Mouse (Mus musculus): ENCODE results near the gene Asb4. TPM values are rescaled to one million over a fixed set of nuclear protein-coding genes. Genes with fewer than 3 reads are reported as not detected.

The Asb4 gene
- polyA plus RNA-seq, 1 experiment from 2014 or later, result 2.2 TPM

DNA sequence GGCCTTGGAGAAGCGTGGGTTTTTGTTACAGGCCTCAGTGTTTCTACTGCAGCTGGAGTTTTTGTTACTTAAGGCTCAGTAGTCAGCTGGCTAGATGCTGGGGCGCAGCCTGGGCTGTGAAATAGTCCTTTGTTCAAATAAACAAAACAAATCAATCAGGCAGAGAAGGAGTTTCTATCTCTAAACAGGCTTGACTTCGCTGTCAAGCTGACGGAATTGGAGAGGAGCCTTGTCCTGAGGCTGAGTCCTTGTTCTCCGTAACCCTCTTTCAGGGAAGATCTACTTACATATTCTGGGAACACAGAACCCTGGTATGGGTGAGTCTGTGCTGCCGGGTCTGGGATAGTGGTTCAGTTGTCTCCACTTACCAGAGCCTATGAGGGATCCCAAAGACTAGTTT, 64.4 kb downstream of the Asb4 start:
- Histone ChIP-seq H3K9me3 (ENCODE audit: low read length) (no peaks in the 10 kb centered on the region), H3K36me3 (replicated peaks; ENCODE audit: insufficient read depth, low read length) (no peaks in the 10 kb centered on the region), H3K4me3 (ENCODE audit: low read depth, low read length) (no peak overlapping the region), H3K4me1 (ENCODE audit: insufficient read depth) (peaks cover 5% of the 10 kb centered on the region; the same call in 1 of the 2 replicates), H3K27me3 (ENCODE audit: insufficient read depth, low read length) (no peaks in the 10 kb centered on the region), H3K9ac (replicated peaks) (no peak overlapping the region), H3K4me2 (ENCODE audit: low read depth, low read length) (no peak overlapping the region), H3K27ac (ENCODE audit: low read depth) (no peak overlapping the region)
- 72% methylated on average over 6 of the region's 6 CpGs for WGBS (ENCODE audit: insufficient replicate concordance)
- DNase-seq, result no peak
- no peak for TF ChIP-seq EP300 (IDR thresholded peaks at IDR 0.05; ENCODE audit: low read depth)
- no peak for TF ChIP-seq CTCF (IDR thresholded peaks at IDR 0.05; ENCODE audit: low read depth)
- no peak for ATAC-seq

DNA sequence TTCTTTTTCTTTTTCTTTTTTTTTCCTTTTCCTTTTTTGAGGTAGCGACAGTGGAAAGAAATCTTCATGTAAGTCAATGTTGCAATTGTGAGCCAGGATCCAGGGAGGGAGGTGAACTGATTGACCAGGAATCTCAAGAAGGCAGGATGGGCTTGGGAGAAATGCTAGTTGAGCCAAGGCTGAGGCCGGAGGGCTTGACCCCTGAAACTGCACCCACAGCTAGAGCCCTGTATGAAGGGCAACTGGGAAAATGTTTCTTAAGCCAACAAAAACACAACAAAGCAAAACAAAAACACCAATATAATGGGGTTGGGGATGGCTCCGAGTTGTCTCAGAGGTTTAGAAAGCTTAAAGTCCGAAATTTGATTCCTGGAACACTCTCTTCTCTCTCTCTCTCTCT, 65.2 kb downstream of the Asb4 start:
- H3K4me1 ChIP-seq (ENCODE audit: insufficient read depth), result peaks cover 3% of the 10 kb centered on the region; the same call in 1 of the 2 replicates
- 64% methylated on average over 4 of the region's 4 CpGs for whole genome bisulfite sequencing (ENCODE audit: insufficient replicate concordance)
- H3K27me3 ChIP-seq (ENCODE audit: insufficient read depth, low read length), result no peaks in the 10 kb centered on the region
- DNase-seq (no peak), ATAC-seq (no peak)
- H3K36me3 ChIP-seq (replicated peaks; ENCODE audit: insufficient read depth, low read length), result no peaks in the 10 kb centered on the region
- H3K4me3 ChIP-seq (ENCODE audit: low read depth, low read length), result no peak overlapping the region
- H3K4me2 ChIP-seq (ENCODE audit: low read depth, low read length), result no peak overlapping the region
- H3K9ac ChIP-seq (replicated peaks), result no peak overlapping the region
- H3K9me3 ChIP-seq (ENCODE audit: low read length), result no peaks in the 10 kb centered on the region
- no peak for TF ChIP-seq EP300 (IDR thresholded peaks at IDR 0.05; ENCODE audit: low read depth)
- H3K27ac ChIP-seq (ENCODE audit: low read depth), result no peak overlapping the region

DNA sequence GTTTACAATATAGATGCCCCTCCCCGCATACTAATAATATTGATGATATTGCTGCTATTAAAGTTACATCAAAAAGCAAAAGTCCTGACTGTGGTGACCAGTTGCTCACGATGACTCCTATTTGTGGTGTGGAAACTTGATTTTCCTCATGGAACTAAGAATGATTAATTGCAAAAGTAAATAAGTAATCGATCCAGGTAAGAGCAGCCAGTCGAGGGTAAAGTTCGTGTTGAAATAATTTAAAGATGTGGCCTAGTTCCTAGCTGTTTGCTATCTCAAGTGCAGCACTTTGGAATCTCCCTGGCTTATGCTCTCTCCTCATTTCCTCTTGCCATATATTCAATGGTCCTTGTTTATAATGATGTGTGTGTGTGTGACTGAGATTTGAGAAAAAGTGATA, 66.7 kb downstream of the Asb4 start:
- TF ChIP-seq EP300 (IDR thresholded peaks at IDR 0.05; ENCODE audit: low read depth) (peak; percentile 38; the same call in 1 of the 2 replicates), CTCF (IDR thresholded peaks at IDR 0.05; ENCODE audit: low read depth) (no peak)
- 59% methylated on average over 5 of the region's 5 CpGs for WGBS (ENCODE audit: insufficient replicate concordance)
- H3K9me3 ChIP-seq (ENCODE audit: low read length), result no peaks in the 10 kb centered on the region
- H3K4me1 ChIP-seq (ENCODE audit: insufficient read depth), result no peaks in the 10 kb centered on the region; the same call in 1 of the 2 replicates
- ATAC-seq (peak; percentile 54), DNase-seq (no peak)
- H3K27ac ChIP-seq (ENCODE audit: low read depth), result no peak overlapping the region
- H3K36me3 ChIP-seq (replicated peaks; ENCODE audit: insufficient read depth, low read length), result no peaks in the 10 kb centered on the region
- no peak overlapping the region for H3K4me2 ChIP-seq (ENCODE audit: low read depth, low read length)
- H3K27me3 ChIP-seq (ENCODE audit: insufficient read depth, low read length), result no peaks in the 10 kb centered on the region
- H3K4me3 ChIP-seq (ENCODE audit: low read depth, low read length), result no peak overlapping the region
- no peak overlapping the region for H3K9ac ChIP-seq (replicated peaks)

DNA sequence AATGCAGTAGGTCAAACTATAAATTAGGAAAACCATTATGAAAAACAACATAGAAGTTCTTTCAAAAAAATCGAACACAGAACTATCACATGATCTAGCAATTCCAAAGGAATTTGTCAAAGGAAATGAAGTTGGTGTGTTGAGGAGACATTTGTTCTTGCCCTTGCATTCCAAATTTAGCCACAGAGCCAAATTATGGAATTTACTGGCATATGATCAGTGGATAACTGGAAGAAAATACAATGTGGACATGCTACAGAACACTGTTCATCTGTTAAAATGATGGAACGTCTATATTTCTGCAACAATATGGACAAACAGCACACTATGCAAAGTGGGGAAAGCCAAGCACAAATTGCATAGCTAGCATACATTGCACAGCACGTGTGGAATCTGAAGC, 72.7 kb downstream of the Asb4 start:
- no peaks in the 10 kb centered on the region for H3K36me3 ChIP-seq (replicated peaks; ENCODE audit: insufficient read depth, low read length)
- WGBS (ENCODE audit: insufficient replicate concordance), result 69% methylated on average over 3 of the region's 3 CpGs
- DNase-seq, result no peak

GRCm38 (mm10) chr6:5470480-5471318, 87.5 kb downstream of the Asb4 start:
- no peaks in the 10 kb centered on the region for H3K27me3 ChIP-seq (ENCODE audit: insufficient read depth, low read length)
- WGBS (ENCODE audit: insufficient replicate concordance), result 73% methylated on average over 10 of the region's 10 CpGs
- DNase-seq, result no peak

More for the DNA sequence above, 72.7 kb downstream of the Asb4 start:
- Histone ChIP-seq H3K4me3 (ENCODE audit: low read depth, low read length) (no peak overlapping the region), H3K9me3 (ENCODE audit: low read length) (no peaks in the 10 kb centered on the region), H3K4me1 (ENCODE audit: insufficient read depth) (no peaks in the 10 kb centered on the region), H3K4me2 (ENCODE audit: low read depth, low read length) (no peak overlapping the region), H3K9ac (replicated peaks) (no peak overlapping the region), H3K27ac (ENCODE audit: low read depth) (no peak overlapping the region), H3K27me3 (ENCODE audit: insufficient read depth, low read length) (no peaks in the 10 kb centered on the region)
- TF ChIP-seq EP300 (IDR thresholded peaks at IDR 0.05; ENCODE audit: low read depth) (no peak), CTCF (IDR thresholded peaks at IDR 0.05; ENCODE audit: low read depth) (no peak)
- ATAC-seq, result no peak

DNA sequence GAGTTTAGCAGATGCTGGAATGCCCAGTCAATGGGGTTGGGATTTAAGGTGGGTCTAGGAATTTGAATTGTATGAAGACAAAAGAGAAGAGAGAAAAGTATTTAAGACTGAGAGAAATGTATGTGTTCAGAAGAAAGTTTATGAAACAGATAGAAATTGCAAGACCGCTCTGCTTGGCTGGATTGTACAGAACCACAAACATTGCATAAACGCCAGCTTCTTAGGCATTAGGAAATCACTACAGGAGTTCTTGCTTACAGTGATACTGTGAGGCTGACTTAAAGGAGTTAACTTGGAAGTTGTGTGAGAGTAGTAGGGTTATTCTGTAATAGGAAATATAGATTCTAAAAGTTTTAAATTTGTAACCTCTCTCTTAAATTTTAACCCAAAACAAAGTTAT, 89.5 kb downstream of the Asb4 start:
- no peak for TF ChIP-seq EP300 (IDR thresholded peaks at IDR 0.05; ENCODE audit: low read depth)
- no peak for TF ChIP-seq CTCF (IDR thresholded peaks at IDR 0.05; ENCODE audit: low read depth)
- WGBS (ENCODE audit: insufficient replicate concordance), result 62% methylated on average over 2 of the region's 2 CpGs
- DNase-seq (no peak), ATAC-seq (no peak)
- no peak overlapping the region for H3K9ac ChIP-seq (replicated peaks)
- H3K4me1 ChIP-seq (ENCODE audit: insufficient read depth), result no peaks in the 10 kb centered on the region
- no peak overlapping the region for H3K4me3 ChIP-seq (ENCODE audit: low read depth, low read length)
- no peaks in the 10 kb centered on the region for H3K9me3 ChIP-seq (ENCODE audit: low read length)
- H3K36me3 ChIP-seq (replicated peaks; ENCODE audit: insufficient read depth, low read length), result no peaks in the 10 kb centered on the region
- H3K27ac ChIP-seq (ENCODE audit: low read depth), result no peak overlapping the region
- no peaks in the 10 kb centered on the region for H3K27me3 ChIP-seq (ENCODE audit: insufficient read depth, low read length)
- H3K4me2 ChIP-seq (ENCODE audit: low read depth, low read length), result no peak overlapping the region

More at GRCm38 (mm10) chr6:5470480-5471318, 87.5 kb downstream of the Asb4 start:
- H3K27ac ChIP-seq (ENCODE audit: low read depth), result peak overlapping the region; percentile 44; the same call in 1 of the 2 replicates
- TF ChIP-seq EP300 (IDR thresholded peaks at IDR 0.05; ENCODE audit: low read depth) (peak; percentile 52; the same call in 1 of the 2 replicates), CTCF (IDR thresholded peaks at IDR 0.05; ENCODE audit: low read depth) (no peak)
- H3K9me3 ChIP-seq (ENCODE audit: low read length), result no peaks in the 10 kb centered on the region
- ATAC-seq, result peak; percentile 98
- no peak overlapping the region for H3K4me3 ChIP-seq (ENCODE audit: low read depth, low read length)
- no peak overlapping the region for H3K4me2 ChIP-seq (ENCODE audit: low read depth, low read length)
- H3K9ac ChIP-seq (replicated peaks), result no peak overlapping the region
- no peaks in the 10 kb centered on the region for H3K36me3 ChIP-seq (replicated peaks; ENCODE audit: insufficient read depth, low read length)
- no peaks in the 10 kb centered on the region for H3K4me1 ChIP-seq (ENCODE audit: insufficient read depth)

Measured in liver, postnatal 0 days (tissue).